Mouse (Mus musculus) right cerebral cortex, postnatal 10 days (tissue): Measurements from ENCODE around the gene Gp2.

Source experiments
- DNase-seq, 2 experiments: peaks; one replicate each; pipeline ENCODE4 v3.0.0; 2021; ENCODE audit warnings: low spot score in 2 of 2

Gp2 gene

DNA sequence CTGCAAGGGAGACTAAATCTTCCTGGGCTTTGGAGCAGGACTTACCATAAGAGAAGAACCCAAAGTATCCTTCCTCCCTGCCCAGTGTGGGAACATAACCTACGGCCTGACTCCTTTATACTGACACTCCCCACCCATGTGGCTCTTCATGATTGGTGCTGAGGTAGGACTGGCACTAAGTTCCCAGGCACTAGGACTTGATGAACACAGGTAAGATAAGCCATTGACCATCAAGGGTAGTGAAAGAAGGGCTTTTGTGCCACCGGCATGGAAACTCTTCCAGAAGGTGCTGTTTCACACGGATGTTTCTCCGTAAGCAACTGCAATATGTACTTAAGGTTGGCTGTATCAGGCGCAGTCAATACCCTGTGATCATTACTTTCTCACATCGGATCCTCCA, at the start of gene Gp2:
Gp2 (minus strand) TSS at position 101 of the 400 bp plus-strand sequence.
- DNase-seq: no peak

DNA sequence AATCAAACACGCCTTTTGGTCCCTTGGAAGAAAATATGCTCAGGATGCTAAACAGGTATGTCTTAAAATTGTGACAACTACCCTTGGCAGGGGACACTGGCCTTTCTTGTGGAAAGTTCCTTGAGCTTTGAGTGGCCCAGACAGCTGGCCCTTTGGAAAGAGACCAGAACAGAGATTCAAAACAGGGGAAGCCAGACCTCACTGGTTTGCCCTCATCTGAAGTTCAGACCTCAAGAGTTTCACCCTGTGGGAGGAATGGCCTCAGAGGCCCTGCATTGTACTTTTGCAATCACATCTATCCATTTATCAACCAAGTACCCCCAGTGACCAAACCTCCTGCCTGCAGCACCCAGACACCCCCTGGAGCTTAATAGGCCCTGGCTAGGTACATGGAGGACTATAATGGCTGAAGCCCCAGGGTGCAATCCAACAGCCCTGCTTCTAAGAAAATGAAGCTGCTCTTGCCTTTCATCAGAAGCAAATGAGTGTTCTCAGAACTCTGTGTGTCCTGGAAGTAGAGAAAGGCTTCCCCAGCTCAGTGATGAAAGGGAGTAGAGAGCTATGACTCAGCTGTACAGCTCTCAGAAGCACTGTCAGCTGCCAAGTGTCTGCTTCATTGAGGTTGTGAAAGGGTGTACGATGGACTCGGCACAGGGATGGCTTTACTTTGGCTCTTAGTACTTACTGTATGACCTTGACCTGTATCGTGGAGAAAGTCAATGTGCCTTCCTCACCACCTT, 31.1 kb upstream of the Gp2 start:
- DNase-seq: no peak

DNA sequence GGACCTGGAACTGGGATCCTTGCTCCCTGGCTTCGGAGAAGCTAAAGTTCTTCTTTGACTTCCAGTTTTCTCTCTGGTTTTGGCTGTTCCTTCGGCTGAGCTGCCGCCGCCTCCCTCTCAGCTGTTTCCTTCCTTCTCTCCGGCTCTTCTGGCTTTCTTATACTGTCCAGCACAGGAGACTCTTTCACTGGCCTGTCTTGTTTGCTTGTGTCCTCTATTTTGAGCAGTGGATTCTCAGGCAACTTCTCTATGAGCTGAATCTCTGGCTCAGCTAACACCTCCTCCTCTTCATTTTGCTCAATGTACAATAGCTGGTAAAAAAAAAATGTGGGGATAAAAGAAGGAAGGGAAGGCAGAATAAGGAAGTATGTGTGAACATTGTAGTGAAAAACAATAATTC, 27.6 kb upstream of the Gp2 start:
- no peak for DNase-seq

- no peak for DNase-seq
Measured at GRCm38 (mm10) chr7:119484154-119484553, 25.1 kb upstream of the Gp2 start.

DNA sequence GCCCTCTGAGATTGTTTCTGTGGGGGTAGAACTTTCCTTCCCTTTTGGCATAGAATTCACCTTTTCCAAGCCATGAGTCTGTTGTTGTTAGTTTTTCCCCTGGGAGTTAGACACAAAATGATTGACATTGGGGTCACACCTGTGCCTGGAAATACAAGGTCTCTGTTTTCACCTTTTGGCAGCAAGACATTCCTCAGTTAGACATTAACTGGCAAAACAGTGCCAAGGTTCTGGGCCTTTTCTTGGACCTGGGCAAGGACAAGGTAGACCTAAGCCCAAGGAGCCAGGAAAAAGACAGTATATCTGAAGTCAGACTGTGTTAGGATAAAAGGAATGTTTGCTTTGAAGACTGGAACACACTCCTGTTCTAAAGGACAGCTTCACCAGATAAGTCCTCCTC, 20.2 kb upstream of the Gp2 start, which contains the start of gene Umod:
Umod (minus strand) TSS at position 27 of the 400 bp plus-strand sequence.
- DNase-seq: no peak

DNA sequence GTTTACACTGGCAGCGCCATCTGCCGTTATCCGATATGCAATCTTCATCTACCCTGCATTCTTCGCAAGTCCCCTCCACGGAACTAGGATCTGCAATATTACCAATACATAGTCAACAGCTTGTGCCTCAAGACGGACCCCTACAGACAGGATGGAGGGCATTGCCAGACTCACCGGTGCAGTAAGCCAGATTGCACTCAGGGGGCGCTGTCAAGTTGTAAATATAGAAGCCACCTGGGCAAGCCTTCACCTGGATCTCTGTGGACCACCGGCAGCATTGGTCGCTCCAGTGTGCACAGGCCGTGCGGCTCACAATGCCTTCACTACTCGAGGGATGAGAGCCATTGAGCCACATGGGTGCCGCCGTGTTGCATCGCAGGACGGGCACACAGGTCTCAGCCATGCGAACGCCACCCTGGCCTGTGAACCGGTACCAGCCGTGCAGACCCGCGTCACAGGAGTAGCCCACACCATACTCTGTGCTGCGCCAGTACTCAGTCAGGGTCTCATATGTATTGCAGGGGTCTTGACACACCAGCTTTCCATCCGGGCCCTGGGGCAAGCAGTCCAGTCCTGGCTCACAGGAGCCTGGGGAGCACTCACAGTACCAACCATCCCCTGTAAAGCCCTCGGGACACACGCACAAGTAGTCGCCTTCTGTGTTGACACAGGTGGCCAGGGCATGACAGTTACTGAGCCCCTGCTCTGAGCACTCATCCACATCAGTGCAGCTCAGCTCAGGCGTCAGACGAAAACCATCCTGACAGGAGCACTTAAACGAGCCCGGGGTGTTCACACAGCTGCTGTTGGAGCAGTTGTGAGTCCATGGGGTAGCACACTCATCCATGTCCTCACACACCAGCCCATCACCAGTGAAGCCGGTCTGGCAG, 17.7 kb upstream of the Gp2 start:
- DNase-seq: no peak

DNA sequence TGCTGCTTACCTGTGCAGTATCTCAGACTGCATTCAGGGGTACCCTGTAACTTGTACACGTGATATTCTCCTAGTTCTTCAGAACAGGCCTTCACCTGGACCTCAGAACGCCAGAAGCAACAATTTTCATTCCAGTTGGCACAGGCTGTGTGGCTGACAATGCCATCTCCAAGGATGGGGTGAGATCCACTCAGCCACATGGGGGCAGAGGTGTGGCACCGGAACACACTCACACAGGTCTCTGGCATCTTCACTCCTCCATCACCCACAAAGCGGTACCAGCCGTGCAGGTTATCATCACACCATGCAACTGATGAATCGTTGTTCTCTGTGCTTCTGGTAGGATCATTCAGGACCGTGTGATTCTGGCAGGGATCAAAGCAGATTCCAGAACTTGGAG, 4.9 kb downstream of the Gp2 start:
- DNase-seq: no peak

DNA sequence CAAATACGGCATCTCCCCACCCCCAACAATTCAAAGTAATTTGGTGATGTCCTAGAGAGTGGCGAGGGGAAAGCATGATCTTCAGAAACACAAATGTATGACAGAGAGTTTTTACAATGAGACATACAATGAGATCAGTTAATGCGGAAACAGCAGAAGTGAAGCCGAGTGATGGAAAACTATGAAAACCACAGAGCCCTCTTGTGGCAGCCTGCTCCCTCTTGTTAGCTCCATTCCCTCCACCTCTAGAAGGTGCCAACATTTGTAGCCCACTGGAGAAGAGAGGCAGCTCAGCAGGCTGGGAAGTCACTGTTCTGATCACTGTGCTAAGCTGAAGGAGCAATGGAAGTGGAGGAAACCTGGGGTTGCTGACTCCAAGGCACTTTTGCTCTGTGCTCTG, 15.2 kb downstream of the Gp2 start:
- peak; percentile 23 to 37 for DNase-seq

GRCm38 (mm10) chr7:119441938-119442337, 17.1 kb downstream of the Gp2 start:
- DNase-seq: no peak

- DNase-seq: peak; percentile 79 to 85
Measured at GRCm38 (mm10) chr7:119427180-119427616, 31.9 kb downstream of the Gp2 start.

GRCm38 (mm10) chr7:119420730-119421129, 38.4 kb downstream of the Gp2 start:
- peak; percentile 48 to 57 for DNase-seq

GRCm38 (mm10) chr7:119418523-119418922, 40.6 kb downstream of the Gp2 start:
- no peak for DNase-seq

GRCm38 (mm10) chr7:119394050-119394732, 64.9 kb downstream of the Gp2 start:
- DNase-seq: no peak
